Mouse (Mus musculus) heart, embryonic 14.5 days (tissue): ENCODE results near the gene Smim12. TPM values are rescaled to one million over a fixed set of nuclear protein-coding genes. Genes with fewer than 3 reads are reported as not detected.
A peak's percentile ranks its signal among the peaks of the same experiment; 100 is the strongest.

Experiments
- ATAC-seq: fragments of 200-750 bp; cut with Nextera tagmentation; 2 replicates; pipeline ENCODE4 v1.8.0; 2017; ENCODE audit warnings: low read depth, moderate TSS enrichment; ENCODE audit not compliant: insufficient number of reproducible peaks, insufficient read depth, low FRiP score
- H3K27ac ChIP-seq, 2 experiments: fragments of 200-500 bp in 1 of 2; fragments of 300-500 bp in 1 of 2; sonication (generic) in 1 of 2; replicated peaks in 1 of 2; 2 replicates each; pipeline ENCODE4 v1.5.1; 2012 to 2014; ENCODE audit warnings: low read depth in 2 of 2, low read length in 2 of 2, control low read depth in 1 of 2, mild to moderate bottlenecking in 1 of 2, mixed read lengths in 1 of 2; ENCODE audit not compliant: control insufficient read depth in 1 of 2, insufficient read depth in 1 of 2
- H3K27me3 ChIP-seq: fragments of 300-500 bp; sonication (generic); 2 replicates; pipeline ENCODE4 v1.6.1; 2014; ENCODE audit warnings: mild to moderate bottlenecking, low read length, control low read depth; ENCODE audit not compliant: control insufficient read depth, insufficient read depth
- H3K36me3 ChIP-seq: fragments of 300-500 bp; sonication (generic); 2 replicates; pipeline ENCODE4 v1.6.1; 2014; ENCODE audit warnings: mild to moderate bottlenecking, control low read depth, low read length, mixed read lengths; ENCODE audit not compliant: control insufficient read depth, insufficient read depth
- H3K4me1 ChIP-seq, 2 experiments: fragments of 200-500 bp in 1 of 2; fragments of 300-500 bp in 1 of 2; sonication (generic) in 1 of 2; 2 replicates each; pipeline ENCODE4 v1.6.1; 2012 to 2014; ENCODE audit warnings: low read length in 2 of 2, control low read depth in 1 of 2, mixed read lengths in 1 of 2; ENCODE audit not compliant: control insufficient read depth in 2 of 2, insufficient read depth in 2 of 2
- H3K4me2 ChIP-seq: fragments of 300-500 bp; sonication (generic); 2 replicates; pipeline ENCODE4 v1.6.1; 2014; ENCODE audit warnings: mild to moderate bottlenecking, low read length
- H3K4me3 ChIP-seq, 2 experiments: fragments of 200-500 bp in 1 of 2; fragments of 300-500 bp in 1 of 2; sonication (generic) in 1 of 2; 2 replicates each; pipeline ENCODE4 v1.5.1; 2012 to 2014; ENCODE audit warnings: low read length in 2 of 2, mild to moderate bottlenecking in 2 of 2, control low read depth in 1 of 2, low read depth in 1 of 2, moderate library complexity in 1 of 2; ENCODE audit not compliant: control insufficient read depth in 1 of 2, insufficient read depth in 1 of 2
- H3K9ac ChIP-seq: fragments of 300-500 bp; sonication (generic); 2 replicates; pipeline ENCODE4 v1.6.1; 2014; ENCODE audit warnings: mild to moderate bottlenecking, low read length
- H3K9me3 ChIP-seq: fragments of 300-500 bp; sonication (generic); 2 replicates; pipeline ENCODE4 v1.6.1; 2016; ENCODE audit warnings: low read length, control low read depth; ENCODE audit not compliant: control insufficient read depth
- whole genome bisulfite sequencing: fragments of 180-500 bp; shearing (Covaris S2); extraction: QIAGEN DNeasy Blood & Tissue Kit; methylation state at CpG from one replicate; pipeline ENCODE4 v1.1.7; 2014; 5-methylcytosine and 5-hydroxymethylcytosine counted together
- polyA plus RNA-seq: library from polyadenylated mRNA; unstranded; fragments of >200 nt; fragmentation: Nextera tagmentation; extraction: Ambion mirVana; gene quantifications from 2 replicates; pipeline ENCODE4 v1.2.1, GENCODE M21; 2014

Gene Smim12
- polyA plus RNA-seq, 1 experiment from 2014 or later = 63.8 TPM

- peaks cover 21% of the 10 kb centered on the region for H3K27me3 ChIP-seq
These were observed 32.3 kb upstream of the Smim12 start for GRCm38 (mm10) chr4:127211318-127211717.

GRCm38 (mm10) chr4:127214510-127214909 lies 29.1 kb upstream of the Smim12 start:
- ATAC-seq = no peak
- Histone ChIP-seq H3K4me1 (peaks cover 10 to 13% of the 10 kb centered on the region in 2 experiments; a peak in 3 of 4 replicates), H3K36me3 (no peaks in the 10 kb centered on the region), H3K27ac (no peak overlapping the region), H3K4me3 (no peak overlapping the region), H3K9me3 (no peaks in the 10 kb centered on the region), H3K4me2 (no peak overlapping the region), H3K9ac (no peak overlapping the region), H3K27me3 (peaks cover 21% of the 10 kb centered on the region)
- 14% methylated on average over 25 of the region's 28 CpGs for WGBS

More at GRCm38 (mm10) chr4:127211318-127211717, 32.3 kb upstream of the Smim12 start:
- WGBS = 79% methylated on average over 9 of the region's 9 CpGs
- no peak for ATAC-seq
- H3K9ac ChIP-seq = no peak overlapping the region
- H3K36me3 ChIP-seq = no peaks in the 10 kb centered on the region
- H3K9me3 ChIP-seq = no peaks in the 10 kb centered on the region
- H3K27ac ChIP-seq = no peak overlapping the region
- H3K4me2 ChIP-seq = no peak overlapping the region
- H3K4me1 ChIP-seq = peaks cover 7 to 9% of the 10 kb centered on the region in 2 experiments; a peak in 3 of 4 replicates
- no peak overlapping the region for H3K4me3 ChIP-seq

GRCm38 (mm10) chr4:127215103-127215502 lies 28.5 kb upstream of the Smim12 start:
- H3K9ac ChIP-seq = no peak overlapping the region
- no peaks in the 10 kb centered on the region for H3K9me3 ChIP-seq
- H3K36me3 ChIP-seq = no peaks in the 10 kb centered on the region
- WGBS = 38% methylated on average over 11 of the region's 11 CpGs
- no peak for ATAC-seq
- no peak overlapping the region for H3K4me3 ChIP-seq
- H3K4me1 ChIP-seq = peaks cover 10 to 13% of the 10 kb centered on the region in 2 experiments; a peak in 3 of 4 replicates
- no peak overlapping the region for H3K27ac ChIP-seq
- no peak overlapping the region for H3K4me2 ChIP-seq
- H3K27me3 ChIP-seq = peaks cover 21% of the 10 kb centered on the region

GRCm38 (mm10) chr4:127215799-127216198 lies 27.8 kb upstream of the Smim12 start:
- 9% methylated on average over 5 of the region's 9 CpGs for WGBS
- H3K4me2 ChIP-seq = peak overlapping the region; percentile 27; the same call in 1 of the 2 replicates
- H3K4me3 ChIP-seq = no peak overlapping the region
- peaks cover 21% of the 10 kb centered on the region for H3K27me3 ChIP-seq
- no peak overlapping the region for H3K9ac ChIP-seq
- H3K27ac ChIP-seq = no peak overlapping the region; a peak in 1 of 4 replicates
- H3K9me3 ChIP-seq = no peaks in the 10 kb centered on the region
- H3K4me1 ChIP-seq = peaks cover 10 to 13% of the 10 kb centered on the region in 2 experiments; a peak in 3 of 4 replicates
- H3K36me3 ChIP-seq = no peaks in the 10 kb centered on the region
- ATAC-seq = peak; percentile 67; the same call in 1 of the 2 replicates

GRCm38 (mm10) chr4:127216251-127216651 lies 27.3 kb upstream of the Smim12 start:
- peaks cover 10 to 13% of the 10 kb centered on the region in 2 experiments; a peak in 3 of 4 replicates for H3K4me1 ChIP-seq
- peak overlapping the region; percentile 8; the same call in 1 of the 2 replicates for H3K4me2 ChIP-seq
- no peak for ATAC-seq
- H3K27me3 ChIP-seq = peaks cover 21% of the 10 kb centered on the region
- no peaks in the 10 kb centered on the region for H3K9me3 ChIP-seq
- H3K27ac ChIP-seq = no peak overlapping the region
- no peaks in the 10 kb centered on the region for H3K36me3 ChIP-seq
- WGBS = 64% methylated on average over 4 of the region's 4 CpGs
- no peak overlapping the region for H3K4me3 ChIP-seq
- no peak overlapping the region for H3K9ac ChIP-seq

- H3K27ac ChIP-seq = no peak overlapping the region
- 48% methylated on average over 11 of the region's 11 CpGs for WGBS
- no peak overlapping the region for H3K4me2 ChIP-seq
- no peaks in the 10 kb centered on the region for H3K36me3 ChIP-seq
- H3K9me3 ChIP-seq = no peaks in the 10 kb centered on the region
- no peak overlapping the region for H3K9ac ChIP-seq
- no peak overlapping the region for H3K4me3 ChIP-seq
- H3K27me3 ChIP-seq = peaks cover 21% of the 10 kb centered on the region
- H3K4me1 ChIP-seq = peaks cover 10 to 13% of the 10 kb centered on the region in 2 experiments; a peak in 3 of 4 replicates
- no peak for ATAC-seq
These were observed 26.5 kb upstream of the Smim12 start for GRCm38 (mm10) chr4:127217048-127217447.

- Histone ChIP-seq H3K4me2 (no peak overlapping the region), H3K27ac (no peak overlapping the region), H3K9ac (no peak overlapping the region), H3K4me1 (no peaks in the 10 kb centered on the region), H3K36me3 (no peaks in the 10 kb centered on the region), H3K4me3 (no peak overlapping the region), H3K9me3 (no peaks in the 10 kb centered on the region), H3K27me3 (peaks cover 51% of the 10 kb centered on the region)
- ATAC-seq = no peak
- WGBS = 38% methylated on average over 10 of the region's 10 CpGs
These were observed 20.3 kb upstream of the Smim12 start for GRCm38 (mm10) chr4:127223291-127223690.

GRCm38 (mm10) chr4:127223755-127224154 lies 19.8 kb upstream of the Smim12 start:
- Histone ChIP-seq H3K36me3 (no peaks in the 10 kb centered on the region), H3K4me3 (no peak overlapping the region), H3K4me1 (no peaks in the 10 kb centered on the region), H3K9me3 (no peaks in the 10 kb centered on the region), H3K27ac (no peak overlapping the region), H3K4me2 (no peak overlapping the region), H3K9ac (no peak overlapping the region), H3K27me3 (peaks cover 51% of the 10 kb centered on the region)
- ATAC-seq = no peak
- WGBS = 62% methylated on average over 4 of the region's 4 CpGs
